Mouse (Mus musculus): ENCODE measurements at regions not wholly inside any gene's neighbourhood (a gene's known extent, or its start where the extent isn't known, plus 50 kb on each side); places are given as distances from the start of the nearest gene placed in this dataset.

DNA sequence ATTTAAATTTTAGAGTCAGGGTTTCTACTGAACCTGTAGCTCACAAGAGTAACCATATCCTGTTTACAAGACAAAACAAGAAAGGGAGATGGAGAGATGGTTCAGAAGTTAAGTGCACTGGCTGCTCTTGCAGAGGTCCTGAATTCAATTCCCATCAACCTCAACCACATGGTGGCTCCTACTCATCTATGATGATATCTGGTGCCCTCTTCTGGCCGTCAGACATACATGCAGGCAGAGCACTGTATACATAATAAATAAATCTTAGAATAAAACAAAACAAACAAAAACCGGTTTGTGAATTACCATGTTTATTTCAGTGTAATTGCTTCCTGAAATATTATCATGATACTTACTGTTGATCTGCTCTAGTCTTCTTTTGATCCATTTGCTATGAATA is 845.4 kb downstream of the Pcdh18 start:
- no peak for DNase-seq

DNA sequence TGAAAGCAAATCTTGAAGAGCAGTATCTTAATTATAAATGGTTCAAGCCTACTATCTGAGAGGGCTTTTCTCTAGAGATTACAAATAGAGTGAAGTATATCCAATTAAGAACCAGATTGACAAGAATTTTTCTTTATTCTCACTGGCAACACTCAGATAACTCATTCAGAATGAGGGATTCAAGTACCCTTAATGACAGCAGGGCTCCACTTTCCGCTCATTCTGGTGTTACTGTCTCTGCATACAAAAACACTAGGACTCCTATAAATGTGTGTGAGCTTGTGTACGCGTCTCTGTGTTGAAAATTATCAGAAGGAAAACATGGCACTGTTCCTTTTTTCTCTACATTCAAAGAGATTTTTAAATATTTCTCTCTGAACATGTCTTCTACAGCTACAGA is 866.7 kb downstream of the Pcdh18 start:
- no peak for DNase-seq

- DNase-seq = no peak
Measured at GRCm38 (mm10) chr3:48887885-48888284, 869.2 kb downstream of the Pcdh18 start.

GRCm38 (mm10) chr3:48869527-48869926 is 887.6 kb downstream of the Pcdh18 start:
- no peak for DNase-seq

- peak; percentile 74 for DNase-seq
Measured at GRCm38 (mm10) chr3:48846049-48846653, 911.0 kb downstream of the Pcdh18 start.

- no peak for DNase-seq
Measured at GRCm38 (mm10) chr3:48840692-48841091, 916.4 kb downstream of the Pcdh18 start.

DNA sequence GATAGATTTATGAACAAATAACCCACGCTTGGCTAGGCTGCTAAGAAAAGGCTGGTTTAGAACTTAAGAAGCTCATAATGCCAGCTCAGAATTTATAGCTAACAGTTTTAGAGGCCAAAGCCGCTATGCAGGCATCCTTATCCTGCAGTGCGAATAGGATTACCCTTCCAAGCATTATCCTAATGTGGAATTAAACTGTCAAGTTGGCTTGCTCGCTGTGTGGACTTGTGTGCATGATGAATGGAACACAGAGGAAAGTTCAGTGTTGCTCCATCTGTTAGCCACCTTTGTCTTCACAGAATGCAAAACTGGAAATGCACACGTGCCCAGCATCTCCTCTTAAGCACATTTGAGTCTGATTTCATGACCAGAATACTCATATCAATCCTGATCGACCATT is 933.8 kb downstream of the Pcdh18 start:
- DNase-seq = no peak

DNA sequence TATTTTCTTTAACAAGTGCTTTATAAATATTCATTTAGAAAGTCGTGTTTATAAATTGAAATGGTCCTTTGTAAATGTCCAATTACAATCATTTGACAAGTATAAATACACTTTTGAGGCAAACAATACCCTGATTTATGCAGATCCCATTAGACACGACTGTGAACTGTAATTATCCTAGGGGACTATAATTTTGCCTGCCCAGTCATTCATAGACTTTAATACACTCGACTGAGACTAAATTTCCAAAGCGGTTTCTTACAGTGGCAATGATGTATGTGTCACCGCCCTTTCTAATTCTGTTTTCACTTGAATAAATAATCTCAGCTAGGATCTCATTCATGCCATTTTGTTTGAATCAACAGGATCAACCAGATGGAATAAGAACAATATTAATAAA is 952.7 kb downstream of the Pcdh18 start:
- no peak for DNase-seq

DNA sequence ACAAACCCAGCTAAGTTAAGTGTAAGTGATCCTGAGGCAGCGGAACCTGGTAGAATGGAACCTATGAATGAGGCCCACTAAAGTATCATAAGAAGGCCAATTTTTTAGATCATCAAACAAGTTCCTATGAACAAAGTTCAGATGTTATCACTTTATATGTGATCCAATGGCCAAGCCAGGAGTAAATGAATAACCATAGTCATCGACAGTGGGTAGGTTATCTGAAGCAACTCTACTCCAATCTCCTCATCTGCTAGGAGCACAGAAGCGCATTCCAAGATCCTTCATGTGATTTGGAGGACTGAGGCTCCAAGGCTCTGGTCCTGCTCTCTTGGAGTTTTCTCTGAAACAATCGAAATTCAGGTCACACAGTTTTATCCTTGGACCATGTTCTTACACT is 985.4 kb downstream of the Pcdh18 start:
- DNase-seq = no peak
